36 mouse cellular contexts compared by ENCODE assay signal in the genomic region with DNA sequence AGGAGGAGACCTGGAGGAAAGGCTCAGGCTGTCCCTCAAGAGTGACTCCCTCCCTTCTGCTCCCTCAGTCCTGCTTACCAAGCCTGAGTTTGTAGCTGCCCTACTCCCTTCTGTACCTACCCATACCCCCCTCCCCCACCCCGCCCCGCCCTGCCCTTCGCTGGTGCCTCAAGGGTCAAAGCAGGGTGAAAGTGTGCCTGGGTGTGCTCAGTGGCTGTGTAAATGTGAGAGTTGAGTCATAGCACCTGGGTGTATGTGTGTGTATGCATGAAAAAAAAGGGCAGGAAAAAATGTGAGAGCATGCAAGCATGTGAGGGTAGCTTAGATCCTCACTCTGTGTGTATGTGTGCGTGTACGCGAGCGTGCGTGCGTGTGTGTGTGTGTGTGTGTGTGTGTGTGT. TPM values are rescaled to one million over a fixed set of nuclear protein-coding genes. Genes with fewer than 3 reads are reported as not detected.
"Had no signal": no experiment of that assay in that cellular context is flagged by ENCODE, and none has a peak within 500 bp of the region (broad histone marks: within the 10 kb centered on the region; RNA-seq: fewer than 3 reads in every experiment).

No protein-coding gene starts in this region.

- H3K9me3 ChIP-seq: heart, embryonic 10.5 days; heart, embryonic 12.5 days; heart, embryonic 13.5 days; heart, embryonic 15.5 days; hindbrain, embryonic 12.5 days; hindbrain, embryonic 13.5 days; hindbrain, embryonic 15.5 days; intestine, embryonic 15.5 days; kidney, embryonic 15.5 days had no signal

- H3K9ac ChIP-seq: heart, embryonic 12.5 days; heart, embryonic 13.5 days; heart, embryonic 15.5 days; hindbrain, embryonic 12.5 days; hindbrain, embryonic 13.5 days; hindbrain, embryonic 14.5 days; hindbrain, embryonic 15.5 days; intestine, embryonic 15.5 days; kidney, embryonic 15.5 days had no signal

- H3K4me1 ChIP-seq: heart, embryonic 13.5 days; heart, embryonic 15.5 days; intestine, embryonic 15.5 days; kidney, embryonic 15.5 days had no signal

- H3K27me3 ChIP-seq: hindbrain, embryonic 15.5 days had no signal

- H3K36me3 ChIP-seq: heart, embryonic 10.5 days; heart, embryonic 12.5 days; heart, embryonic 13.5 days; heart, embryonic 15.5 days; hindbrain, embryonic 10.5 days; hindbrain, embryonic 12.5 days; hindbrain, embryonic 13.5 days; hindbrain, embryonic 15.5 days; intestine, embryonic 15.5 days; kidney, embryonic 15.5 days had no signal

- H3K27ac ChIP-seq: heart, embryonic 10.5 days; heart, embryonic 13.5 days; heart, embryonic 15.5 days; hindbrain, embryonic 10.5 days; hindbrain, embryonic 12.5 days; hindbrain, embryonic 13.5 days; hindbrain, embryonic 14.5 days; hindbrain, embryonic 15.5 days; hindbrain, postnatal 0 days; intestine, embryonic 15.5 days; kidney, embryonic 15.5 days; kidney, postnatal 0 days; layer of hippocampus, adult 2 months had no signal

- ATAC-seq: hindbrain, embryonic 16.5 days; hindbrain, postnatal 0 days; inflammation-experienced regulatory T-cells, adult 6 months; intestine, embryonic 15.5 days; intestine, embryonic 16.5 days; intestine, postnatal 0 days had no signal

- H3K4me2 ChIP-seq: heart, embryonic 11.5 days; heart, embryonic 12.5 days; heart, embryonic 13.5 days; heart, embryonic 15.5 days; hindbrain, embryonic 12.5 days; hindbrain, embryonic 13.5 days; hindbrain, embryonic 14.5 days; hindbrain, embryonic 15.5 days; intestine, embryonic 15.5 days; kidney, embryonic 15.5 days had no signal

- H3K4me3 ChIP-seq: heart, embryonic 10.5 days; heart, embryonic 12.5 days; heart, embryonic 13.5 days; heart, embryonic 15.5 days; hindbrain, embryonic 10.5 days; hindbrain, embryonic 12.5 days; hindbrain, embryonic 13.5 days; hindbrain, embryonic 15.5 days; intestine, embryonic 15.5 days; kidney, embryonic 15.5 days; layer of hippocampus, adult 2 months had no signal

- DNase-seq: heart, postnatal 10 days; heart, postnatal 14 days; heart, postnatal 36 days; heart, postnatal 4 days; kidney, adult 11 months; kidney, adult 18-20 months; kidney, adult 2 months; kidney, adult 8-10 months; kidney, adult 9 months; kidney, postnatal 10 days; kidney, postnatal 14 days; kidney, postnatal 25 days; kidney, postnatal 36 days; kidney, postnatal 4 days; layer of hippocampus, adult 9-11 months; layer of hippocampus, postnatal 36 days had no signal

RNA-seq across cellular contexts. Expression of a gene that starts 49.1 kb away (rescaled TPM):
- total RNA-seq: hematopoietic stem cell, adult 5-6 weeks had no signal
- polyA plus RNA-seq: inflammation-experienced regulatory T-cells, adult 6 months had no signal
